Mouse (Mus musculus): Measurements from ENCODE around the gene Sprr1a. TPM values are rescaled to one million over a fixed set of nuclear protein-coding genes. Genes with fewer than 3 reads are reported as not detected.
"Not testable (repeated sequence)": the region's sequence is repeated elsewhere in the genome, so short reads cannot be mapped to it uniquely, and the experiment has no call there.

Gene Sprr1a
- not detected for total RNA-seq (2021)

- no peak for DNase-seq
- intact Hi-C loops (cut with DNase I), result no loop called here
These were observed at the start of gene Sprr1a for GRCm38 (mm10) chr3:92485863-92486262. Gene Sprr1a (minus strand): TSS chr3:92485895.

- intact Hi-C loops (cut with DNase I), result no loop called here
These were observed 48.7 kb upstream of the Sprr1a start, which contains the start of gene 2310046K23Rik for GRCm38 (mm10) chr3:92534411-92534810. Gene 2310046K23Rik (minus strand): TSS chr3:92534511.

GRCm38 (mm10) chr3:92512325-92512724 is 26.6 kb upstream of the Sprr1a start:
- DNase-seq, result peak; percentile 4 to 10

More at GRCm38 (mm10) chr3:92534411-92534810, 48.7 kb upstream of the Sprr1a start, which contains the start of gene 2310046K23Rik:
- no peak for DNase-seq

GRCm38 (mm10) chr3:92510786-92511185 is 25.1 kb upstream of the Sprr1a start:
- peak; percentile 18 to 48 for DNase-seq
- intact Hi-C loops (cut with DNase I), result loop anchor here (2.0 to 5.0 kb wide), 2 partner anchors 118 to 360 kb away; no protein-coding TSS in a partner anchor

More at GRCm38 (mm10) chr3:92512325-92512724, 26.6 kb upstream of the Sprr1a start:
- intact Hi-C loops (cut with DNase I), result loop anchor here (5.0 kb wide), 1 partner anchor 120 kb away; no protein-coding TSS in a partner anchor

GRCm38 (mm10) chr3:92508185-92508584 is 22.5 kb upstream of the Sprr1a start:
- intact Hi-C loops (cut with DNase I), result no loop called here

GRCm38 (mm10) chr3:92503528-92503927 is 17.8 kb upstream of the Sprr1a start:
- intact Hi-C loops (cut with DNase I), result no loop called here

More at GRCm38 (mm10) chr3:92508185-92508584, 22.5 kb upstream of the Sprr1a start:
- DNase-seq, result no peak

GRCm38 (mm10) chr3:92500393-92500792 is 14.7 kb upstream of the Sprr1a start, which contains the start of gene Sprr4:
Gene Sprr4 (minus strand): TSS chr3:92500493.
- no peak for DNase-seq
- intact Hi-C loops (cut with DNase I), result no loop called here

More at GRCm38 (mm10) chr3:92503528-92503927, 17.8 kb upstream of the Sprr1a start:
- DNase-seq, result no peak

- DNase-seq; intact Hi-C loops (cut with DNase I): not testable (repeated sequence)
These were observed 4.6 kb upstream of the Sprr1a start for GRCm38 (mm10) chr3:92490262-92490661.

GRCm38 (mm10) chr3:92486307-92486706 is 612 bp upstream of the Sprr1a start:
- intact Hi-C loops (cut with DNase I), result no loop called here
- no peak for DNase-seq

GRCm38 (mm10) chr3:92481249-92481648 is 4.4 kb downstream of the Sprr1a start:
- intact Hi-C loops (cut with DNase I); DNase-seq: not testable (repeated sequence)

GRCm38 (mm10) chr3:92470111-92470510 is 15.6 kb downstream of the Sprr1a start:
- intact Hi-C loops (cut with DNase I), result no loop called here
- no peak for DNase-seq

GRCm38 (mm10) chr3:92467424-92467823 is 18.3 kb downstream of the Sprr1a start:
- intact Hi-C loops (cut with DNase I), result no loop called here
- DNase-seq, result peak in 1 of 2 experiments; percentile 2

- intact Hi-C loops (cut with DNase I), result no loop called here
- DNase-seq, result no peak
These were observed 19.1 kb downstream of the Sprr1a start for GRCm38 (mm10) chr3:92466576-92466975.

- intact Hi-C loops (cut with DNase I), result no loop called here
- DNase-seq, result no peak
These were observed 27.1 kb downstream of the Sprr1a start, which contains the start of gene Sprr3 for GRCm38 (mm10) chr3:92458620-92459019. Gene Sprr3 (minus strand): TSS chr3:92458720.

- intact Hi-C loops (cut with DNase I), result no loop called here
- DNase-seq, result no peak
These were observed 30.5 kb downstream of the Sprr1a start for GRCm38 (mm10) chr3:92455151-92455550.

- intact Hi-C loops (cut with DNase I), result no loop called here
- no peak for DNase-seq
These were observed 45.5 kb downstream of the Sprr1a start for GRCm38 (mm10) chr3:92440177-92440576.

GRCm38 (mm10) chr3:92438689-92439088 is 47.0 kb downstream of the Sprr1a start, which contains the start of gene Sprr1b:
Gene Sprr1b (minus strand): TSS chr3:92438789.
- DNase-seq, result no peak
- intact Hi-C loops (cut with DNase I), result no loop called here

Other genes starting within 250 kb of the Sprr1a start
- not detected for gene Sprr2a3, start 200.5 kb downstream of the Sprr1a start, total RNA-seq (2021)
- gene Sprr2b, start 169.3 kb downstream of the Sprr1a start, total RNA-seq (2021), result not detected
- gene Sprr2d, start 146.8 kb downstream of the Sprr1a start, total RNA-seq (2021), result not detected
- not detected for gene Sprr2e, start 133.8 kb downstream of the Sprr1a start, total RNA-seq (2021)
- not detected for gene Sprr2f, start 120.7 kb downstream of the Sprr1a start, total RNA-seq (2021)
- not detected for gene Sprr2h, start 100.2 kb downstream of the Sprr1a start, total RNA-seq (2021)
- gene Sprr2i, start 77.9 kb downstream of the Sprr1a start, total RNA-seq (2021), result not detected
- gene Sprr2j-ps, start 67.8 kb downstream of the Sprr1a start, total RNA-seq (2021), result not detected
- gene Gm9774, start 56.5 kb downstream of the Sprr1a start, total RNA-seq (2021), result 1 to 10 TPM; 3.9 to 5.2 TPM
- gene Sprr2k, start 53.3 kb downstream of the Sprr1a start, total RNA-seq (2021), result not detected
- gene Sprr1b, start 47.1 kb downstream of the Sprr1a start, total RNA-seq (2021), result not detected
- gene Sprr3, start 27.2 kb downstream of the Sprr1a start, total RNA-seq (2021), result not detected
- not detected for gene Sprr4, start 14.6 kb upstream of the Sprr1a start, total RNA-seq (2021)
- not detected for gene 2310046K23Rik, start 48.6 kb upstream of the Sprr1a start, total RNA-seq (2021)
- not detected for gene Ivl, start 87.8 kb upstream of the Sprr1a start, total RNA-seq (2021)
- gene Smcp, start 103.1 kb upstream of the Sprr1a start, total RNA-seq (2021), result not detected
- not detected for gene 2210017I01Rik, start 121.6 kb upstream of the Sprr1a start, total RNA-seq (2021)
- gene Lce6a, start 135.8 kb upstream of the Sprr1a start, total RNA-seq (2021), result not detected
- not detected for gene Lce1a1, start 162.4 kb upstream of the Sprr1a start, total RNA-seq (2021)
- not detected for gene Lce1b, start 171.0 kb upstream of the Sprr1a start, total RNA-seq (2021)
- gene Lce1a2, start 184.4 kb upstream of the Sprr1a start, total RNA-seq (2021), result not detected
- not detected for gene Lce1c, start 193.4 kb upstream of the Sprr1a start, total RNA-seq (2021)
- gene Lce1d, start 201.3 kb upstream of the Sprr1a start, total RNA-seq (2021), result not detected
- gene Lce1e, start 223.2 kb upstream of the Sprr1a start, total RNA-seq (2021), result not detected
- gene Lce1f, start 234.5 kb upstream of the Sprr1a start, total RNA-seq (2021), result not detected

Measured in heart, postnatal 10 days (tissue).